9 mouse cellular contexts compared by ENCODE assay signal in genomic region chr11:115903384-115904230, GRCm38 (mm10). TPM values are rescaled to one million over a fixed set of nuclear protein-coding genes. Genes with fewer than 3 reads are reported as not detected.
DNase-seq lines count a peak whose midpoint lies in the region; ATAC-seq and TF ChIP-seq lines count a peak whose summit lies in the region.
"Had no signal": no experiment of that assay in that cellular context is flagged by ENCODE, and none has a peak within 500 bp of the region (broad histone marks: within the 10 kb centered on the region; RNA-seq: fewer than 3 reads in every experiment).

No protein-coding gene starts in this region.

- H3K36me3 ChIP-seq in limb, embryonic 13.5 days = peaks cover 15% of the 10 kb centered on the region
- peaks cover 17% of the 10 kb centered on the region; the same call in 1 of the 2 replicates for H3K36me3 ChIP-seq in forebrain, embryonic 13.5 days (ENCODE audit: poor library complexity, severe bottlenecking)

- no peak overlapping the region; the same call in 1 of the 2 replicates for H3K27ac ChIP-seq in layer of hippocampus, adult 2 months
- H3K27ac ChIP-seq in limb, embryonic 13.5 days = peak overlapping the region; percentile 48; the same call in 1 of the 2 replicates
- no peak overlapping the region for H3K27ac ChIP-seq in forebrain, embryonic 13.5 days

- H3K4me3 ChIP-seq in layer of hippocampus, adult 2 months = peak overlapping the region; percentile 11; the same call in 1 of the 2 replicates
- H3K4me3 ChIP-seq in limb, embryonic 13.5 days = no peak overlapping the region
- no peak overlapping the region for H3K4me3 ChIP-seq in forebrain, embryonic 13.5 days
- H3K4me3 ChIP-seq: limb, embryonic 12.5 days had no signal

- no peaks in the 10 kb centered on the region for H3K9me3 ChIP-seq in limb, embryonic 13.5 days
- H3K9me3 ChIP-seq in forebrain, embryonic 13.5 days (replicated peaks) = no peaks in the 10 kb centered on the region
- H3K9me3 ChIP-seq: limb, embryonic 12.5 days had no signal

- H3K27me3 ChIP-seq in limb, embryonic 13.5 days = no peaks in the 10 kb centered on the region
- H3K27me3 ChIP-seq in forebrain, embryonic 13.5 days = no peaks in the 10 kb centered on the region
- H3K27me3 ChIP-seq: limb, embryonic 12.5 days had no signal

- no peak for ATAC-seq in limb, embryonic 13.5 days (ENCODE audit: low FRiP score, low read depth)
- no peak for ATAC-seq in forebrain, embryonic 13.5 days

- peaks cover 41% of the 10 kb centered on the region for H3K4me1 ChIP-seq in limb, embryonic 13.5 days
- peaks cover 12% of the 10 kb centered on the region; the same call in 1 of the 2 replicates for H3K4me1 ChIP-seq in forebrain, embryonic 13.5 days

- H3K9ac ChIP-seq in limb, embryonic 13.5 days = no peak overlapping the region
- H3K9ac ChIP-seq in forebrain, embryonic 13.5 days = no peak overlapping the region
- H3K9ac ChIP-seq: limb, embryonic 12.5 days had no signal

- 0 out of 2 replicates have a peak overlapping the region, but pooled peaks have one; percentile 5 for H3K4me2 ChIP-seq in limb, embryonic 13.5 days (replicated peaks)
- no peak overlapping the region for H3K4me2 ChIP-seq in forebrain, embryonic 13.5 days
- H3K4me2 ChIP-seq: limb, embryonic 12.5 days had no signal

- TF ChIP-seq CTCF in layer of hippocampus, adult 2 months (conservative IDR thresholded peaks at IDR 0.05) = no peak

- DNase-seq in layer of hippocampus, adult 2 months (ENCODE audit: low spot score in 2 of 2) = no peak
- DNase-seq in layer of hippocampus, postnatal 36 days = no peak
- DNase-seq in heart, adult 11 months = peak; percentile 98
- peak; percentile 71 to 79 for DNase-seq in spleen, postnatal 10 days (ENCODE audit: low spot score in 2 of 2)
- DNase-seq in left cerebral cortex, adult 18-20 months (ENCODE audit: low spot score in 2 of 2) = no peak
- DNase-seq in cerebellum, adult 18-20 months = no peak

- 68% methylated on average over 11 of the region's 11 CpGs for WGBS in limb, embryonic 13.5 days
- WGBS in forebrain, embryonic 13.5 days = 86% methylated on average over 11 of the region's 11 CpGs

RNA-seq across cellular contexts. Expression of gene Smim5, which starts 3.8 kb away (rescaled TPM):
- total RNA-seq in layer of hippocampus, adult 2 months (2021) = 1 to 10 TPM in 1 of 2 experiments, under 1 TPM in 1; 0.54 to 1.3 TPM
- total RNA-seq in layer of hippocampus, postnatal 36 days (2021) = under 1 TPM in 1 of 2 experiments, not detected in 1; 0.72 TPM
- 6.7 and 8.6 TPM in 2 replicates for polyA plus RNA-seq in limb, embryonic 13.5 days (2015; fragmentation: Nextera tagmentation; extraction: Ambion mirVana)
- under 1 TPM in 1 of 2 experiments, not detected in 1; 0.54 TPM for total RNA-seq in left cerebral cortex, adult 18-20 months (2021)
- polyA plus RNA-seq in forebrain, embryonic 13.5 days (2015; fragmentation: Nextera tagmentation; extraction: Ambion mirVana) = 1.4 and 1.5 TPM in 2 replicates

RNA-seq across cellular contexts. Expression of gene Smim6, which starts 8.2 kb away (rescaled TPM):
- total RNA-seq in layer of hippocampus, adult 2 months (2021) = not detected
- not detected for total RNA-seq in layer of hippocampus, postnatal 36 days (2021)
- 1.4 TPM in 2 replicates for polyA plus RNA-seq in limb, embryonic 13.5 days (2015; fragmentation: Nextera tagmentation; extraction: Ambion mirVana)
- total RNA-seq in left cerebral cortex, adult 18-20 months (2021) = not detected
- 0.80 and 0.86 TPM in 2 replicates for polyA plus RNA-seq in forebrain, embryonic 13.5 days (2015; fragmentation: Nextera tagmentation; extraction: Ambion mirVana)

RNA-seq across cellular contexts. Expression of gene Sap30bp, which starts 29.5 kb away (rescaled TPM):
- total RNA-seq in layer of hippocampus, adult 2 months (2021) = 10 to 100 TPM; 40.8 to 47.0 TPM
- 10 to 100 TPM; 52.2 to 58.2 TPM for total RNA-seq in layer of hippocampus, postnatal 36 days (2021)
- 44.2 and 52.1 TPM in 2 replicates for polyA plus RNA-seq in limb, embryonic 13.5 days (2015; fragmentation: Nextera tagmentation; extraction: Ambion mirVana)
- 10 to 100 TPM; 45.3 to 54.0 TPM for total RNA-seq in left cerebral cortex, adult 18-20 months (2021)
- 56.1 and 62.4 TPM in 2 replicates for polyA plus RNA-seq in forebrain, embryonic 13.5 days (2015; fragmentation: Nextera tagmentation; extraction: Ambion mirVana)

RNA-seq across cellular contexts. Expression of gene Recql5, which starts 29.7 kb away (rescaled TPM):
- 10 to 100 TPM; 36.6 to 39.3 TPM for total RNA-seq in layer of hippocampus, adult 2 months (2021)
- total RNA-seq in layer of hippocampus, postnatal 36 days (2021) = 10 to 100 TPM; 30.4 to 35.1 TPM
- polyA plus RNA-seq in limb, embryonic 13.5 days (2015; fragmentation: Nextera tagmentation; extraction: Ambion mirVana) = 22.3 and 23.7 TPM in 2 replicates
- total RNA-seq in left cerebral cortex, adult 18-20 months (2021) = 10 to 100 TPM; 25.9 to 27.4 TPM
- 24.4 and 29.6 TPM in 2 replicates for polyA plus RNA-seq in forebrain, embryonic 13.5 days (2015; fragmentation: Nextera tagmentation; extraction: Ambion mirVana)

RNA-seq across cellular contexts. Expression of gene Myo15b, which starts 45.4 kb away (rescaled TPM):
- total RNA-seq in layer of hippocampus, adult 2 months (2021) = under 1 TPM; 0.22 to 0.41 TPM
- total RNA-seq in layer of hippocampus, postnatal 36 days (2021) = under 1 TPM in 1 of 2 experiments, not detected in 1; 0.20 TPM
- polyA plus RNA-seq in limb, embryonic 13.5 days (2015; fragmentation: Nextera tagmentation; extraction: Ambion mirVana) = 0.15 and 0.24 TPM in 2 replicates
- under 1 TPM; 0.49 to 0.75 TPM for total RNA-seq in left cerebral cortex, adult 18-20 months (2021)
- 0.21 TPM in 1 of 2 replicates, not detected in the other for polyA plus RNA-seq in forebrain, embryonic 13.5 days (2015; fragmentation: Nextera tagmentation; extraction: Ambion mirVana)
- polyA plus RNA-seq: limb, embryonic 12.5 days had no signal

Comparison
In these comparisons a context has a peak if more than half of its experiments do, and no peak if none do; other contexts are left out.
1. DNase-seq: peak in heart, adult 11 months (single experiment) and spleen, postnatal 10 days (2 of 2); none in layer of hippocampus, adult 2 months (0 of 2), layer of hippocampus, postnatal 36 days (0 of 2), left cerebral cortex, adult 18-20 months (0 of 2) and cerebellum, adult 18-20 months (0 of 2).